Mouse (Mus musculus) MN1 (cell line): ENCODE measurements around the gene Itga9.

Experiments used
- DNase-seq: peaks from one replicate; pipeline ENCODE4 v3.0.0-alpha.2; 2016; ENCODE audit warnings: low spot score

Itga9 gene

DNA sequence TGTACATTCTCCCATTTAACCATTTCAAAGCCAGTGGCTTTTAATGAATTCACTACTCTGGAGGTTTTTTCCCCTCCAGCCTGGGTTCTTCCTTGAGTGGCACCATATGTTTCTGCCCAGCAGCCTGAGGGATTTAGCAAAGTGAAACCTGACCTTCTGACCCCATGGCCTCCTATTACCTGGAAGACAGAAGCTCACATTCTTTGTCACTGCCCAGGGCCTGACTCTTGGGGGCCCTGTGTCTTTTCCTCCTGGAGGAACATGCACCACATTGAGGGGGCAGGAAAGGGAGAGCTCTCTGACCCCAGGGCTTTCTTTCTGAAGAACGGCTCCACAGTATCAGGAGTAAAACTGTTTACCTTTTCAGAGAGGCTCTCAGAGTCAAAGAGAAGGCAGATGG is 46.9 kb downstream of the Itga9 start:
- DNase-seq = no peak

DNA sequence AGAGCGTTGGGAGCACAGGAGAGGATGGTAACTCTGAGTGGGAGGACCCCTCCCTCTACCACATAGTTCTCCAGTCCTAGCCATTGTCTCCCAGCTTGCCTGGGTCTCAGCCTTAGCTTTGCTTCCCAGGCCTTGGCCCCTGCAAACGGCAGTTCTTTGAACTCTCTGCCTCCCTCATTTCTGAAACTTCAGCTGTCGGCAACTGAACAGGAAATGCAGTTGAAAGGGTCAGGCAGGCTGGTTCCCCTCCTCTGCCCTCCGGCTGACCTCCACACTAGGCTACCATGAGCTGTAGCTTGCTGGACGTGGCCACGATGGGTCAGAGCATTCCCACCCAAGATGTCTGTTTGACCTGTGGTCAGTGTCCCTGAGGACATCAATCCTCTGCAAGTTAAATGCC is 48.5 kb downstream of the Itga9 start:
- no peak for DNase-seq

DNA sequence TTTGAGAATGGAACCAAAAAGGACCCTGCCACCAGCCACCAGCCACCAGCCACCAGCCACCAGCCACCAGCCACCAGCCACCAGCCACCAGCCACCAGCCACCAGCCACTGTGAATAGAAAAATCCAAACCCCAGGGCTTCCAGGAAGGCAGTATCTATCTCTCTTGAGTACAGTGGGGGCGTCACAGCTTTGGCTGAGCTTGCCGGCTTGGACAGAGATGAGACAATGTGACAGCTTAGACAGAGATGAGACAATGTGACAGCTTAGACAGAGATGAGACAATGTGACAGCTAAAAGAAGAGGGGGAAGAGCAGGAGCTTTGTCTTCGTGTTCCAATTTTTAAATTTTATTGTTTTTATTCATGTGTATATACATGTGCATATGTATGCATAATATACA is 49.2 kb downstream of the Itga9 start:
- DNase-seq = no peak

DNA sequence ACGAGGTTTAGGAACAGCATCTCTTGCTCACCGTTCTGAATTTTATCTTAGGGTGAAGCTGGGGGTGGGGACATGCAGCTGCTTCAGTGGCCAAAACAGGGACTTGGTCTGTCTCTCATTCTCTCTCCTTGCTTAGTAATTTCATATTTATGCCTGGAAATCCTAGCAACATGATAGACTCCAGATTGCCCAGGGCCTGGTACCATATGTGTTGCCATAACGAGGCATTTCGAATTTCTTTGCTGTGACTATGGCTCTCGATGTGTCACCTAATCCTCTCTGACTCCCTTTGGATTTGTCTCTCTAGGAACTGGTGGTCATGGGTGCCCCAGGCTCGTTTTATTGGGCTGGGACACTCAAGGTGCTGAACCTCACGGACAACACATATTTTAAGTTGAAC is 51.7 kb downstream of the Itga9 start:
- DNase-seq = no peak

DNA sequence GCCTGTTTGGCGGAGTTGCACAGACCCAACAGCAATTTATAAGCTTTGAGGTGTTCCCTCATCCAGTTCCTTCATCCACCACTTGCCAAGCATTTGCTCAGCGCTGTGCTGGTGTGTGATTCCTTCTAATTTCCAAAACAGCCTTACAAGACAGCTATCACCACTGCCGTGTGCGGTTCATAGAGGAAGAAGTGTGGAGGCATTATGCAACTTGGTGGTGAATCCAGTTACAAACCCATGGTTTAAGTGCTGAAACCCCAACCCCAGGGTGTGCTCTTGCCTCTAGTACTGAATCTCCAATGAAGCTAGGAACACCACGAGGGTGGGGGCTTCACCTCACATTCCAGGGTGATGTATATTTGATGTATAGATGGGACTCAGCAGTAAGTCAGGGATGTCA is 53.3 kb downstream of the Itga9 start:
- DNase-seq = no peak

DNA sequence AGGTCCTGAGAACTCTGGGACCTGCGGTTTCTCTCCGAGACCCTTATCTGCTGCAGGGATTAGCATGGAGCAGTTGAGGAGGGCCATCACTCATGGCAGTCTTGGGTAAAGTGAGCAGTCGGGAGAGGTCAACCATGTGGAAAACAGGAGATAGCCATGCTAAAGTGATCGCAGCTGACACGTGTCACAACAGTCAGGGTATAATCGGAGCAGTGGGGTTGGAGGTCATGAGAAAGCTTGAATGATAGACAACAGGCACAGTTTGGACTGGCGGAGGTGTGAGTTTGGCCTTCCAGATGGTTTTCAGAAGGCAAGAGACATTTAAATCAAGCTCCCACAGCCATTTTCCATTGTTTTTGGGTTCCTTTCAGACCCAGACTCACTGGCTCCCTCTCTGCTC is 53.8 kb downstream of the Itga9 start:
- no peak for DNase-seq

DNA sequence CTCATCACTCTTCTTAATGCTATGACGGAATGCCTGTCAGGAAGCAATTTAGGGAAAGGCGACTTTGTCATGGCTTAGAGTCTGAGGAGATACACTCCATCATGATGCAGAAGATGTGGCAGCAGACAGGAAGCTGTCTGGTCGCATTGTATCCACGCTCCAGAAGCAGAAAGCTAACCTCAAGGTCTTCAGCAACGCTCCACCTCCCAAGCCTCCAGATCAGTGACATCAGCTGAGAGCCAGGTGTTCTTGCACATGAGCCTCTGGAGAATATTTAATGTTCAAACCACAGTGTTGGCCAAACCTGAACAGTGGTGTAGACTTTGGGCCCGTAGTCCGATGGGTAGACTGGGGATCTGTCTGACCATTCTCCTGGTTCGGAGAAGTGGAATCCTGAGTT is 55.5 kb downstream of the Itga9 start:
- DNase-seq = no peak

DNA sequence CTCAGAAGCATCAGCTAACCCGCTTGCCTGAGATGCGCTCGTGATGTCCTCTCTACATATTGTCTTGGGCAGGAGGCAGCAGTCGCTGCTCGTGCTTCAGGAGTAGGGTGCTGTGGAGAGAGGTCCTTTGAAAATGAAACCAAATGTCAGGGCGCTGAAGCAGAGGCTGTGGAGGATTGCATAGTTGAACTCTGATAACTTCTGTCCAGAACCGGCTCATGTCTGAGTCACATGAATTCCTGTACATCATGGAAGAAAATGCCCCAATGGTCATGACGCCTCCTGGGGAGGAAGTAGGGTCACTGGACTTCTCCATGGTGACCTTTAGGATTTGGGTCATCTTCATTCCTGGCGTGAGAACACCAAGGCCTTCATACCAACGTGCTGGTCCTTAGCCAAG is 56.0 kb downstream of the Itga9 start:
- DNase-seq = no peak

DNA sequence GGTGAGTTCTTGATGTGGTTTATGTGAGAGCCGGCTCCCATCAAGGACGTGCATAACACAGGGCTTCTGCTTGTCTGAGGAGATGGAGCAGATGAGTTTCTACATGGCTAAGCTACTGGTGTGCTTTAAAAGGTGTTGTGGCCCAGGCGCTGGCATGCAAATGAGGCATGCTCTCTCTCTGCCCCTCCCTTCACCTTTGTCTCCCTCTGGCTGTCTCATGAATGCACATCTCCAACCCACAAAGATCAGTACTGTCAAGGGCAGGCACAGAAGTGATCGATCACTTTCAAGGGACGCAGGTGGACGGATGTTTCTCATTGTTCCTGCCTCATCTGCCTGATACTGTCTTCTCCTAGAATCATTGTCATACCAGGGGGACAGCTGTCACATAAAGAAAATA is 57.4 kb downstream of the Itga9 start:
- no peak for DNase-seq

DNA sequence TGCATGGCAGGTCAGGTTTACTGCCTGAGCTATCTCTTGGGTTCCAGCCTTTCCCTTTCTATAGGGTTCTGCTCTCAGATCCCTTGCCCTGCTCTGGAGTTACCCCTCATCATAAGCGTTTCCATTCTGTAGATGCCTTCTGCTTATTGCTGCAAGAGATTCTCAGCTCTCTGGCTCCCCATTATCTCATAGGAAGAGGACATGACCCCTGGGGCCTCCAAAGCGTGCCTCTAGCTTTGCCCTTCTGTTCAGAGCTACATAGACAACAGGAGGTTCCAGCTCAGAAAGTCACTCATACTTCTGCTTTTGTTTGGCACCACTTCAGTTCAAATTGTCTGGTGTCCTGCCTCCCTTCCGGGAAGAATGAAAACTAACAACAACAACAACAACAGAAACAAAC is 59.6 kb downstream of the Itga9 start:
- DNase-seq = no peak

DNA sequence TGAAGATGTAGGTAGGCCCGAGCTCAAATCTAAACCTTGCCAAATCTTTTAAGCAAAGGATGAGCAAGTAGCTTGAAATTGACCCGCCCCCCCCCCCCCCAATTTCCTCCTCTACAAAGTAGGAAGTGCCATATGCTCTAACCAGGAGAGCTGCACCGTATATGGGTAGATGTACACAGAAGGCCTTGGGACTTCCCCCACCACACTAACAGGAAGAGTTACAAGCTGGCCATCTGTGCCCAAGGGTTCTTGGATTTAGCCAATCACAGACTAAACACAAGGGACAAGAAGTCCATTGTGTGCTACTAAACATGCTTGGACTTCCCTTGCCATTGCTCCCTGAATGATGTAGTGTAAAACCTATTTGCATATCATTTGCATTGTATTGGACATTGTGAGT is 63.2 kb downstream of the Itga9 start:
- no peak for DNase-seq

DNA sequence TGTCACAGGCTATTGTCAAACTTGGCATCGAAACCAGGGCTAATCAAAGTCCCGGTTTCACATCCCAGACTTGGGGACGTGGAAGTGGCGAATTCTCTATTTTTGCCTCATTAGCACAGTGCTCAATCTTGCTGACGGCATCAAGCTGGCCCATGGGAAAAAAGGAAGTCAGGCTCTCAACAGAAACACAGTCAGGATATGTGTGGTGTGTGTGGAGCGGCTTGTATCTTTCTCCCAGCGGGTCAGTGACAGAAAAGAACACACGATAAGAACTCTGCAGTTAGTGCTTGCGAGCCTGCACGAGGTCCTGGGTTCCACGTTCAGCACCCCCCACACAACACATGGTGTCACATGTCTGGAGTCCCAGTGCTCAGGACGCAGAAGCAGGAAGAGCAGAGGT is 67.8 kb downstream of the Itga9 start:
- no peak for DNase-seq

DNA sequence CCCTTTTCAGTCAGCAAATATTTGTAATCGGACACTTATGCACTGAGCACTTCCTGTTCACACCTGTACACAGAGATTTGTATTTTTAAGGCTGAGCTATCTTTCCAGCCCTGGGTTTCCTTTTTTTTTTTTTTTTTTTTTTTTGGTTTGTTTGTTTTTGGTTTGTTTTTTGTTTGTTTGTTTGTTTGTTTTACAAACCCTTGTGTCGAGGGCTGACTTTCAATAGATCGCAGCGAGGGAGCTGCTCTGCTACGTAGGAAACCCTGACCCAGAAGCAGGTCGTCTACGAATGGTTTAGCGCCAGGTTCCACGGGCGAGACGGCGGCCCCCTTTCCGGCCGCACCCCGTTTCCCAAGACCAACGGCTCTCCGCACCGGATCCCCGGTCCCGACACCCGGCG is 68.3 kb downstream of the Itga9 start:
- no peak for DNase-seq

DNA sequence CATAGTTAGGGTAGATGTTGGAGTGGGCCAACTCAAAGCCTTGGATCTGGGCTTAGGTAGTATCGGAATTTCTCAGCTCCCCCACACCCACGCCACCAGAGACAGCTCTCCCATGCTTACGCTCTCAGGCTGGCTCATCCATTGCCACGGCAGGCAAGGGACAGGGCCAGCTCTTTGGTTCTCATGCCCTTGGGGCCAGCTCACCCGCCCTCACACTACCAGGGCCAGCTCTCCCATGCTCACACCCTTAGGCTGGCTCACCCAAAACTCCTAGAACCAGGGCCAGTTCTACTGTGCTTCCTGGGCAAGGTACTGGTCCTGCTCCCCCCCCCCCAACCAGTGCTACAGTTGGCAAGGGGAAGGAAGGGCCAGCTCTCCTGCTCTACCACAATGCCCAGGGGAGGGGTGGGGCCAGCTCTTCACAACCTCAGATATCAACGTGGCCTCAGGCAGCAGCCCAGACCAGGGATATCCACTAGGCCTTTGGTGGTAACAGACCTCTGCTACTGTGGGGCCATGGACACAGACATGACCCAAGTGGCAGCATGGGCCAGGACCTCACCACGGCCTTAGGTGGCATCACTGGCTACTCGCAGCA is 69.2 kb downstream of the Itga9 start:
- no peak for DNase-seq

DNA sequence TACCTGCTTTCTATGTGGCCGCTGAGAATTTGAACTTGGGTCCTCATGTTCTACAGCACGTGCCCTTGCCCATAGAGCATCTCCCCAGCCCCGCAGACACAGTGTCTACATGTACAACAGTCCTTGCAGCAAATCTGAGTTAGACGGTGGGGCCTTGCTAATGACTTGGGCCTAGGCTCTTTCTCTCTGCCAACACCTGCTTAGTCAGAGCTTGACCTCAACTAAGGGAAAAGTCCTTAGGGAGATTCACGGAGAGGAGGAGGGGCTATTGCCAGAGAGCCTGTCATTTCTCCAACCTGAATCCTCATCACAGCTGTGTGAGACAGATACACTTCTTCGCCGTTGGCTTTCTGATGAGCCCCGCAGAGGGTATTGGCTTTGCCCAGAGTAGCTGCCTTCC is 70.2 kb downstream of the Itga9 start:
- DNase-seq = no peak

DNA sequence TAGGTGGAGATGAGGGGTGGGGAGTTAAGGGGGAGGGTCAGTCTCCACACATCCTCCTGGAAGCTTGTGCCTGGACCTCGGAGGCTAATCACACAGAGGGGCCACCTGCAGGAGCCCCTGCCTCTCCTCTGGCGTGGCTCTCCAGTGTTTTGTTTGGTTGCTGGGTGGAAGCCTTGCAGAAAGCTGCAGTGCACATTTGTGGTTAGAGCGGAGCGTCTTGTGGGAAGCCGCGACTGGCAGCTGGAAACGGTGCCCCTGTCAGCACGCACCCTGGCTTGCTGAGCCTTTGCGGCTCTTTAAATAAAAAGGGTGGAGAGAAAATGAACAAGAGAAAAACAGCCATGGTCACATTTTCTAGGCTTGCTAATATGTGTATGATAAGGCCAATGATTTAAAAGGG is 70.9 kb downstream of the Itga9 start:
- no peak for DNase-seq

DNA sequence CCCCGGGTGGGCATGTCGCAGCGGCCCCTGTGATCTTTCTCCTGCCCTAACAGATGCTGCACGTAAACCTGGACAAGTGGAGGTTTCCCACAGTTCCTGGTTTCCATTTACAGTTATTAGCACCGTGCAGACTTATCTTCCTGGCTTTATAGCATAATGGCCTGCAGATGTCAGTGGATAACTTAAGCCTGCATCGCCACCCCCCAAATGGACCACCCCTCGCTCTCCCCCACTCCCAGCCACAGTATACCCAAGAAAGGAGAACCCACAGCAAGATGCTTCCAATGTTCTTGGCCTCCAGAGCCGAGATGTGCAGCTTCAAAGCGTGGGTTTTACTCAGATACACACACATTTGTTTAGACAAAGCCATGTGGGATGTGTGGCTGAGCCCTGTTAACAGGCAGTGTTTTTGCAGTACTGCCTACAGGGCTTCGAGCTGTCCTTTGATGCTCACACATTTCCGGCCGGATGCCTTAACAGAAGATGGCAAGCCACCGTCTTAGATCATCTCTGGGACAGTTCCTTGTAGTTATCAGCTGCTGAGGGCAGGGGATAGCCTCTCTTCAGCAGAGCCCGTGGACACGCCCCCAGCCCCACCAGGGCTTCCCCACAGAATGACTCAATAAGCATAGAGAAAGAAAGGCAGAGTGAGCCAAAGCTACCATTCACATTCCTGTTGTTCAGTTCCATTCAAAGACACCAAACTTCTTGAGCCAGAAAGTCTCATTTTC is 71.7 kb downstream of the Itga9 start:
- DNase-seq = no peak

DNA sequence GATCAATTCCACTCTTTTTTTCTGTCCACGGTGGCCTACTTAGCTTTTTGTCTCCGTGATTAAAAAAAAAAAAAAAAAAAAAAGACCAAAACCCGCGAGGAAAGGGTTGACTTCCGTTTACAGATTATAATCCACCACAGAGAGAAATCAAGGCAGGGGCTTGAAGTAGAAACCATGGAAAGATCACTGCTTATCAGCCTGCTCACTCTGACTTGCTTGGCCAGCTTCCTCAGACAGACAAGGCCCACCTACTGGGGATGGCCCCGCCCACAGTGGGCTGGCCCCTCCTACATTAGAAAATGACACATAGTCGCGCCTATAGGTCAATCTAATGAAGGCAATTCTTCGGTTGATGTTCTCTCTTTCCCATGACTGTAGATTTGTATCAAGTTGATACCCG is 72.3 kb downstream of the Itga9 start:
- no peak for DNase-seq

DNA sequence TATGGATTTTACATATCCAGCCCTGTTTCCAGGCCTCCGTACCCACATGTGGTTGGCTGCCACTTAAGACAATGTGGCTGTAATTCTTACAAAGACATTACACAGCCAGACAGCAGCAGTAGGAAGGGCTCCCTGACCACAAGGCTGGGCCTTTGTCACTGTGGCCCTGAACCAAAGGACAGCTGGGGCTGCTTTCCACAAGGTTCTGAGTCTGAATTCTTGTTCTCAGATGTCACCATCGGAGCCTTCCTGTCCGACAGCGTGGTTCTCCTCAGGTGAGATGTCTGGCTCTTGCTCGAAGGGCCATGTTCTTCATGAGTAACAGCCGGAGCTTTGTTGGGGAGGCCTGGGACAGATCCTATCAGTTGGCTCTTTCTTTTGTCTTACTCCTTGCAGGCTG is 75.0 kb downstream of the Itga9 start:
- no peak for DNase-seq

DNA sequence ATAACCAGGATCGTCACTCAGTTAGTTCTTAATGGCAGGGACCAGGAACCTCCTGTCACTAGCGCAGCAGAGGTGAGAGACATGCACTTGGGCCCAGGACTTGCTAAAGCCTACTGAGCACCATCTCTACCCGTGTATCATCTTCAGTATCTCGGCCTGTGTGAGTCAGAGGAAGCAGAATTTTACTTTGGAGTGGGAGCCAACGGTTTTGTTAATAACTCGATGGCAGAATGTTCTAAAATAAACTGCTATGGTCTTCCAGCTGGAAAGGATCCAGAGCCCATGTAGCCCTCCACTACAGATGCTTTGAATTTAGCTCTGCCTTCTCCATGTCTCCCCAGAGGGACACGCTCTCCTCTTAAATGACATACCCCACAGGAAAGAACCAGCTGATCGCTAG is 75.7 kb downstream of the Itga9 start:
- no peak for DNase-seq

DNA sequence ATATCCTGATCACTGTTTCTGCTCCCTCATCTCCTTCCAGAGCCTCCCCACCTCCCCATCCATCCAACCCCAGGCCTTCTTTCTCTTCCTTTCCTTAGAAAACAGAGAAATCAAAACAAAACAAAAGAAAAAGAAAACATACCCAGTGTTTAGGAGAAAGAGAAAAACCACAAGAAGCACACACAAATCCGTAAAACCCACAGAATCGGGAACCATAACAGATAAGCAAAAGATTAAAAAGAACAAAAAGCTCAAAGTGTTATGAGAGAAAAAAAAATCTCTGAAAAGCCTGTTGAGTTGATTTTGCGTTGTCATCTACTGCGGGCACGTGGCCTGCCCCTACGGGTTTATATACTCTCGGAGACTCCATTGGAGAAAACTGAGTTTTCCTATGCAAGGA is 77.0 kb downstream of the Itga9 start:
- no peak for DNase-seq

DNA sequence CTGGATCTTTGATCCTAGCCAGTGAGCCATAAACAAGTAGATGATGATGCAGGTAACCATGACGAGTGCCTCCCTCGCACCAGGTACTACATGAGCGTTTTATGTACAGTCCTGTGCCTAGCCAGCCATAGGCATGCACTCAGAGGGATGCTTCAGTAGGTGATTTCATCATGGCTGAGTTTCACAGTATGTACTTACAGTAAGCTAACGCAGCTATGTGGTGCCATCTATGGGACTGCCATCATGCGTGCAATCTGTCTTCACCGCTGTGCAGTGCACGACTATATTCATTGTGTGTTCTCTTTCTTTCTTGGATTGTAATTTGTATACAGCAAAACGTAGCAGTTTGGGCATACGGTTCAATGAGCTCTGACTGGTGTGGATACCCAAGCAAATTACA is 77.9 kb downstream of the Itga9 start:
- no peak for DNase-seq

DNA sequence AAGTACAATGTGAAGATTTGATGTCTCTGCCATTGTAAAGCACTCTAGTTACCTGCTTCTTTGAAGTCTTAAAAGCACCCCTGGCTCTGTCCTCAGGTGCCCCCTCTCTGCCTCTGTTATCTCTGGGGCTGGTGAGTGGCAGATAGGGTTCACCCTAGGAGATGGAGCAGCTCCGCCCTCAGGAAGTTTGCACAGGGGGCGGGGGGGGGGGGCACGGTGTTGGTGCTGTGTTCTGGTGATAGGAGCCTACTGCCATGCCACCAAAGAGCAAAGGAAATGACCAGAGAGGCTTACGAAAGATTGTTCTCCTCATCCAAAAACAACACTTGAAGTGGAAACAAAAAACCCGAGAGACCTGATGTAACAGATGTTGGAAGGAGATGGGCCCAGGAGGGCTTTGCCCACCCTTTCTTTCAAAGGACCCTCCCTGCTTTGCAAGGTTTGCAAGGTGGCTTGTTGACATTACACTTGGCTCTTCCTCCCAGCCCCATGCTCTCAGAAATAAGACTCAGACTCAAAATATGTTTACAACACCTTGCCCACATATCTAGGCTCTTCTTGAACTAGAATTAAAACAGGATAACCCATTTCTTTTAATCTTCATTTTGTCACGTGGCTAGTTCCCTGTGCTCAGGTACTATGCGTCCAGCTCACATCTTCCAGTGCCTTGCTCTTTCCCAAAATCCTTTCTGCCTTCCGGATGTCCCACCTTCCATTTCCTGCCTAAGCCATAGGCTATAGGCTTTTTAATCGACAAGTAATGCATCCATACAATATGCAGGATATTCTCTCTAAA is 79.9 kb downstream of the Itga9 start:
- DNase-seq = no peak

DNA sequence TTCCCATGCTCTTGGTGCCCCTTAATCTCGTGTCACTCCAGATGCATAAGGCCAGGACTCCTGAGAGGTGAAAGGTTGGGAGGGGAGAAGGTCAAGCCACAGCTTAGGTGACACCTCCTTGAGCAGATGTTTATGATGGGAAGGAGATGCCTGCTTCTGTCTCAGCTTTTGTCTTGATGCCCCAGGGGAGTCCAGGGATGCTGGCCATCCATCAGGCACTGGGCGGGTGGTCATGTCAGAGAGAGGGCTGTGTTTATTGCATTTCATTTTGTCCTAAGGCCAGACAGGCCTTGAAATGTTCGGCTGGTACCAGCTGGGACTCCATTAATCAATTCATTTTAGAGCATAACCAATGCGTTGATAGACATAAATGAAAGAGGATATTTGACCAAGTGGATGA is 81.8 kb downstream of the Itga9 start:
- DNase-seq = no peak
